Mouse (Mus musculus) natural killer cell, adult 2 months (primary cell): ENCODE results near the gene H2al2a.

ENCODE experiments used
- DNase-seq, 2 experiments: peaks; one replicate each; pipeline ENCODE4 v3.0.0; 2022; ENCODE audit warnings: low spot score in 2 of 2

H2al2a gene

GRCm38 (mm10) chr2:17996858-17997257, at the start of gene H2al2a:
TSS of gene H2al2a (minus strand) at chr2:17996958.
- DNase-seq = no peak

DNA sequence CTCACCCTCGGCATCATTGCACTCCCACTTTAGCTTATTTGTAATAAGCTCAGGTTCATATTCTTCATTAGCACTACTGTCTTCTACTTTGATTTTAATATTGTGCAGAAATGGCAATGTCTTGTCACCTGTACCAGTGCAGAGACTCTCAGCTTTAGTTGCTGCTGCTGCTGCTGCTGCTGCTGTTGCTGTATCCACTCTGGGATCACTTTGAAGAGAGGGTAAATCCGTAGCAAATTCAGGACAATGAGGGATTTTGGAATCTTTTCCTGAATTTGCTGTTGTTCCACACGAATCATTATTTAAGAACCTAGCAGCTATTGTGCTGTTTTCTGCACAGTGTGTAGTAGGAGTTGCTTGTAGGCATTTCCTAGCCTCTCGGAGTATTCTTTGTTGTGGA, 49.4 kb upstream of the H2al2a start:
- DNase-seq = no peak

DNA sequence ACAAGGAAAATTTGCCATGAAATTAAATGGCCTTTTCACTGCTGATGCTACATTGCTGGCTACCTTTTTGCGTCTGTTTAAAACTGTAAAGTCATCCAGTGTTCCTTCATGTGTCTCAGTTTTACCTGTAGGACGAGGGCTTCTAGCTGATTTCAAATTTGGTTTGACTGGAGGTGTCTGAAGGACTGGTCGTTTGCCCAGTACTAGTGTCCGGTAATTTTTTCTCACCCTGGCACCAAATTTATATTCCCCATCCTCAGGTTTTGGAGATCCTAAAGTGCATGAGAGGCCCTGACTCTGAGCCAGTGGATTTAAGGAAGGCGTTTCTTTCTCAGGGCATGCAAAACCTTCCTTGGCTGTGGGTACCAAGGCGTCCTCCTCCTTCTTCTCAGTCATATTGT, 49.0 kb upstream of the H2al2a start:
- DNase-seq = no peak

DNA sequence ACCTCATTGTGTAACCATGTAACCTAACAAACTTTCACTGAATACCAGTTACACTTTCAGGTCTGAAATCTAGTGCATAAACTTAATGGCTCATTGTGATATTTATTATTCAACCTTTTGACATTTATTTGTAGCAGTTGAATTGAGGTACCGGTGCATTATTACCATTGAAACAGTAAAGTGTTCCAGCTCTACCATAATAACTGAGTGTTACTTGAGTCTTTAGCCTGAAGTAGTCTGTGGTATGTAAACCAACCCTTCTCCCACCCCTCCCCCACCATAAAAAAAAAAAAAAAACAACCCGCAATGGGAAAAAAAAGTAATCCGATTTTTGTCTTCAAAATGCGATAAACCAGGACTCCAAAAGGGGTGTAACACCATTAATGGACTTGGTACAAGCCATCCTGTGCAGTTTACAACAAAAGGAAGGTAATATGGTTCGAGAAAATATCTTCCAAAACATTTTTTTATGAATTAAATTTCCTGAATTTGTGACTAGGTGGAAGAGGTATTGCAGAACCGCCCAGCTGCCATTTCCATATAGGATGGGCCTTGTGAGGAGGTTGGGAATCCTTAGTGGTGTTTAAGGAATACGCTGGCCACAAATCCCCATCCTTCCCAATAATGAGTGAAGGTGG, 48.5 kb upstream of the H2al2a start:
- no peak for DNase-seq

DNA sequence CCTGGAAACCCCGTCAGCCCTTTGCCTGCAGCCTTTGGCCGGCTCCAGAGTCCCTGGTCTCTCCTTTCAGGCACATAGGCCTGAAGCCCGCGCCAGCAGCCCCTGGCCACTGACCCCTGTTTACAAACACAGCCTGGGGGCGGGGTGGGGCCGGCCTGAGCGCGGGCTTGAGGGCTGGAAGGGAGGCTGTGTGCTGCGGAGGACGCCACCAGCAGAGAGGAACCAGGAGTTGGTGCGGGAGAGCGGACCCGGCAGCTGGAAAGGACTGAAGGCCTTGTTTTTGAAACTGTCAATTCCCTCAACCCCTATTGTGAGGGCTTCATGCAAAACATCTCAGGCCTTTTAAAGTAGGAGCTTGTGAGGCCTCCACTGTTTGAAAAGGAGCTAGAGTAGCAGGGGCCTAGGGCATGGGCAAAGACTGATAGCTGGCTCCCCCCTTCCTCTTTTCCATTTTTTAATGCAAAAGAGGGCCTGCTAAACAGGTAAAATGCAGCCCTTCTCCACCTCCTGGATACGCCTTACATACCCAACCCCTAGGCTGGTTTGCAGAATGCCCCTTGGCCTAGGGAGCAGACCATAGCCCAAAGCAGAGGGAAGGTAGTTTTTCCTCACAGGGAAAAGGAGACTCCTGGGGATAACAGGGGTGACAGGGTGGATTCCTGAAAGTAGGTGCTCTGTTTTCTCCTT, 44.6 kb upstream of the H2al2a start:
- no peak for DNase-seq

DNA sequence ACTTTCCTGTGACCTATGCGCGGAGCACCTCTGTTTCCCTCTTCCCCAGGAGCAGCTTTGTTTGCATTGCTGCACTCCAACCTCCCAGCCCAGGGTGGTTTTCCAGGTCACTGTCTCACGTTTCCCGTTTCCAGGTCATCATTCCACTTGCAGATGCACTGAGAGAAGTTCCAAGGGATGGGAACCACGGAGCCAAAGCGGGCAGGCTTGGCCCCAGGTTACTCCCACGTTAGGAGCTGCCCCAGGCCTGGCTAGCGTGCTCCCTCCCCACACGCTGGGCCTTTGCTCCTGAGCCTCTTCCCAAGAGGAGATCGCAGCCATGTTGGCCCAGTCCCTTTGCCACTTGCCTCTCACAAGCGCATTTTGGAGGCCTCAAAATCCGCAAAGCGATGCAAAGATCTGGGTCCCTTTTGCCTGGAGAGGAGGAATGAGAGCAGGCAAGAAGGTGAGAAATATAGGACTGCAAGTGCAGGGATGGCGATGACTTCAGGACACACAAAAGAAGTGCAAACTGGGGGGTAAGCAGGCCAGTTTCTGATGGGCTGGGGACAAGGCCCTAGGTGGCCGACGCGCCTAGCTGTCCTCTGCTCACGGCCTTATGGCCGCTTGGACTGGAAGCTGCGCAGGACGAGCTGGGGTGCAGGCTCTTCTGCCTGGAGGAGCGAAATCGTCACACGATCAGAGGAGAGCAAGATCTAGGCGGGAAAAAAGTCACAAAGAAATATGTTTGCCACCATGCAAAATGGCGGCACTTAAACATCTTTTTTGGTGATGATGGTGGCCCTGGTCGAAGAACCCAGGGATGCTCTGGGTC, 43.8 kb upstream of the H2al2a start:
- no peak for DNase-seq

DNA sequence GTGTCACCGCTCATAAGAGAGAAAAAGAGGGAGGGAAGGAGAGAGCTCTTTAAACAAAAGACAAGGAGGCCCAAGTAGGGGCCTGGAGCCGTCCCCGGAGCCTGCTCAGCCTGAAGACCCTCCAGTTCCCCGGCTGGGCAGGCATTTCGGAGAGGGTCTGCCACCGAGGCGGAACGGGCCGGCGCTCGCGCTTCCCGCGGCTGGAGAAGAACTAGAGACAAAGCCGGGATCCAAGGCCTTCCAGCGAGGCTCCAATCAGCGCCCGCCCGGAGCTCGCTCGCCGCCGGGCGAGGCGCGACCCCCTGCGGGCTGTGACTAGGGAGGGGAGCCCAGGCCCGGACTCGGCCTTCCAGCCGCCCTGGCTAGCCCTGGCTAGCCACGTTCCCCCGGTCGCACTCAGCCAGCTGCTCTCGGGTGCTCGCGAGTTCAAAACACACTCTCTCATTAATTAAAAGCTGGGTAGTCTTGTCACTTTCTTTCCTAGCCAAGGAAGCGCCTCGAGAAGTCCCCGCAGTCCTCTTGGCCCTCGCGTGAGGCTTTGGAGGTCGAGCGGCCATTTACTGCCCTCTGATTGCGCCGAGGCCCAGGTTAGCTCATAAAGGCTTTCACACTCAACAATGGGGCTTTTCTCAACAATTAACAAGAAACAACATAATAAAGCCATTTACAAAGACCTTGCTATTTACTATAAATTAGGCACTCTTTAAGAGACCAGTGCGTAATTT, 43.0 kb upstream of the H2al2a start:
- no peak for DNase-seq

- no peak for DNase-seq
Observed at GRCm38 (mm10) chr2:18038895-18039371, 42.2 kb upstream of the H2al2a start.

DNA sequence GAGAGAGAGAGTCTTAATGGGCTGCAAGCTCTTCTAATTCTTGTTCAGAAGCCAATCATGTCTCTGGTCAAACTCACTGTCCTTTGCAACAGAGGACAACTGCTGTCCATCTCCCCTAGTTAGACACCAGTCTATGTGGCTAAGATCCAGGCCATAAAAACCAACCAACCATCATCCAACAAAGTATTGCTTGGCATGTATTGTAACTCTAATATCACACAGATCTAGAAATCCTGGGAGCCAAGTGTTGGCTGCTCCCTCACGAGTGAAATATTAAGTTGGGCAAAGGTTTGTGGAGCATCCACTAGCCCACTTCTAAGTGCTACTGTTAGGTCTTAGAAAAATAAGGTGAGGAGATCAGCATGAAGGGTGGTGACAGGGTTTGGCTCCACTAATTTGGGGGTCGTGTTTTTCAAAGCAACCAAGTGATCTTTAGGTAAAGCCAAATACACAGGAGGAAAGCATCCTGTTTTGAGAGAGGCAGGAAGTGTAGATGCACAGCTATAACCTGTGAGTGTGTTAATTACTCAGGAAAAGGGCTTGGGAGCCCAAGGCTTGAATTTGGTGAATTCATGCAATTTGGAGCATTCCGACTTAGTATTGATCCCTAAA, 41.5 kb upstream of the H2al2a start:
- no peak for DNase-seq

GRCm38 (mm10) chr2:18037491-18037890, 40.7 kb upstream of the H2al2a start, which contains the start of gene A930004D18Rik:
TSS of gene A930004D18Rik (minus strand) at chr2:18037737.
- DNase-seq = no peak

GRCm38 (mm10) chr2:18034371-18035250, 37.9 kb upstream of the H2al2a start:
- no peak for DNase-seq

GRCm38 (mm10) chr2:18033166-18034108, 36.7 kb upstream of the H2al2a start:
- DNase-seq = no peak

- DNase-seq = no peak
Observed at GRCm38 (mm10) chr2:18032538-18032895, 35.8 kb upstream of the H2al2a start.

GRCm38 (mm10) chr2:18031831-18032537, 35.2 kb upstream of the H2al2a start:
- no peak for DNase-seq

DNA sequence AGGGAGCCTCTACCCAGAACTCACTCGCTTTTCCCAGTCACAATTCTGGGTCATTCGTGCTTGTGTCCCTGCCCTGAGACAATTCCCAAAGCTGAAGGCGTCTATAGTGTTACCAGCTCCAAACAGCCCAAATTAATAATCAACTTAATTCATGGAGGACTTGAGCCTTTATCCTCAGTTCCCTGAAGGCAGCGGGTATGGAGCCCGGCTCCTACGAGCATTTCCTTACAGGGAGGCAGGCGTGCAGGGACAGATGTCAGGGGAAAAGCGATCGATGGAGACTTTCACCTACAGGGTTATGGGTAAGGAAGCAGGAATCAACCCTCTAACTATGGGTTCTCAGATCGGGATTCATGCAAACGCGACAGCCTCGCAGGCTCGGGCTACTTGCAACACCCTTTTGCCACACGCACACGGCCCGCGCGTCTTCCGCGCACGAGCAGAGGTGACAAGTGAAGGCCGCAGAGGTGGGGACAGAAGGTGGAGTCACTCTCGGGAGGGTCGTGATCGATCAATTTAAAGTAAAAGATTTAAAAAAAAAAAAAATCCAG, 34.6 kb upstream of the H2al2a start:
- no peak for DNase-seq

DNA sequence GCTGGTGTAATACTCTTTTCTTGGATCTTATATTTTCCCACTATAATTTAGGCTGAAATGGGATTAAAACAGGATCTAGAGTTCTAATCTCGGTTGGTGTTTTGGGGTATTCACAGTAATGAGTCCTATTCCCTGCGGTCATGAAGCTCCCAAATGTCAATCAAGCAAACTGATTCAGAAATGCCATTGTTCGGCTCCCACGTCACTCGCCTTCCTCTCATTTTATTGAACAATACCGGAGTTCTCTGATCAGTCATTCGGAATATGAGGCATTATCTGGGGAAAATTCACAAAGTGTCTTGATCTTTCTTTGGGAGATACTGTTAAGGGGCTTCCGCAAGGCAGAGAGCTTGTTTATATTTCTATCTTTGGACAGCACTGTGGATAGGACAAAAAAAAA, 33.8 kb upstream of the H2al2a start:
- DNase-seq = no peak

GRCm38 (mm10) chr2:18029656-18030055, 32.9 kb upstream of the H2al2a start:
- DNase-seq = no peak
